Mouse (Mus musculus) testis, adult 2 months (tissue): Measurements from ENCODE around the gene Vopp1.

Experiments
- CTCF ChIP-seq: fragments of 200-500 bp; IDR thresholded peaks from 2 replicates; pipeline ENCODE4 v1.5.1; 2012; ENCODE audit warnings: low read depth, mild to moderate bottlenecking, inconsistent platforms, low read length, moderate library complexity; ENCODE audit not compliant: control insufficient read depth, insufficient read depth, insufficient replicate concordance
- POLR2A ChIP-seq: fragments of 200-500 bp; IDR thresholded peaks from 2 replicates; pipeline ENCODE4 v1.6.1; 2012; ENCODE audit warnings: low read depth, mild to moderate bottlenecking, inconsistent platforms, low read length, moderate library complexity; ENCODE audit not compliant: control insufficient read depth

GRCm38 (mm10) chr6:57782658-57783057, 42.3 kb downstream of the Vopp1 start:
- no peak for TF ChIP-seq CTCF
- no peak for TF ChIP-seq POLR2A
